ENCODE assay signal across 12 mouse cellular contexts in the genomic region with DNA sequence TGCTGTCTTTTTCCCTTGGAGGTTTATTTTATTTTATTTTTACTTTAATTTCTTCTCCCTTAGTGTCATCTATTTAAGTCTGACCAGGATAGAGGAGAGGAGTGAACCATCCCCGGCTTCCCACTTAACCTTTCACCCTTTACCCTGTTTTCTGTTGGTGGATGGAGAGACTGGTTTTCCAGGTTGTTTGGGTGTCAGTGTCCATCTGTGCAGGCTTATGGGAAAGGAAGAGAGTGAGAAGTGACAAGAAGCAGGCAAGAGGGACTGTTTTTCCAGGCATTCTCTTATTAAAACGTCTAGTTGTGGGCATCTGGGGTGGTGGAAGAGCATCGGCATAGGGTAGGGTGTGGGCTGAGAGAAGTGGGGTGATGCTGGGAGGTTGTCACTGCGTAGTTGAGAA.
DNase-seq lines count a peak whose midpoint lies in the region; ATAC-seq and TF ChIP-seq lines count a peak whose summit lies in the region.
"Had no signal": no experiment of that assay in that cellular context is flagged by ENCODE, and none has a peak within 500 bp of the region (broad histone marks: within the 10 kb centered on the region; RNA-seq: fewer than 3 reads in every experiment).

No protein-coding gene starts in this region.

- H3K9ac ChIP-seq in forebrain, embryonic 12.5 days, result no peak overlapping the region
- H3K9ac ChIP-seq in forebrain, embryonic 16.5 days (replicated peaks; ENCODE audit: low read depth, low read length), result no peak overlapping the region
- H3K9ac ChIP-seq in intestine, postnatal 0 days (ENCODE audit: low read depth, low read length), result no peak overlapping the region
- no peak overlapping the region for H3K9ac ChIP-seq in intestine, embryonic 15.5 days
- H3K9ac ChIP-seq in neural tube, embryonic 13.5 days, result no peak overlapping the region
- H3K9ac ChIP-seq in stomach, postnatal 0 days (ENCODE audit: low read length), result peak overlapping the region; percentile 50; the same call in 1 of the 2 replicates
- H3K9ac ChIP-seq: liver, embryonic 13.5 days had no signal

- TF ChIP-seq CTCF in intestine, postnatal 0 days (IDR thresholded peaks at IDR 0.05; ENCODE audit: low read depth), result no peak
- no peak for TF ChIP-seq CTCF in stomach, postnatal 0 days (IDR thresholded peaks at IDR 0.05; ENCODE audit: low read depth)

- 0 out of 2 replicates have a peak, but pooled peaks have one; percentile 9 for ATAC-seq in forebrain, embryonic 12.5 days (ENCODE audit: low FRiP score)
- ATAC-seq in forebrain, embryonic 16.5 days, result no peak
- ATAC-seq in intestine, postnatal 0 days, result no peak
- no peak for ATAC-seq in intestine, embryonic 15.5 days
- 0 out of 2 replicates have a peak, but pooled peaks have one; percentile 46 for ATAC-seq in neural tube, embryonic 13.5 days (ENCODE audit: low read depth)
- no peak for ATAC-seq in stomach, postnatal 0 days (ENCODE audit: low FRiP score, low TSS enrichment)
- ATAC-seq: intestine, embryonic 16.5 days had no signal

- no peak for DNase-seq in neural tube, embryonic 10.5 days (ENCODE audit: extremely low spot score, low spot score)
- no peak for DNase-seq in stomach, postnatal 0 days (ENCODE audit: low spot score)
- no peak for DNase-seq in right cerebral cortex, postnatal 4 days
- DNase-seq: liver, embryonic 13.5 days had no signal

- H3K9me3 ChIP-seq in forebrain, embryonic 12.5 days, result no peaks in the 10 kb centered on the region
- H3K9me3 ChIP-seq in forebrain, embryonic 16.5 days (ENCODE audit: control insufficient read depth, low read length), result no peaks in the 10 kb centered on the region
- no peaks in the 10 kb centered on the region for H3K9me3 ChIP-seq in intestine, postnatal 0 days (ENCODE audit: control insufficient read depth)
- H3K9me3 ChIP-seq in intestine, embryonic 15.5 days, result no peaks in the 10 kb centered on the region
- no peaks in the 10 kb centered on the region for H3K9me3 ChIP-seq in neural tube, embryonic 13.5 days
- no peaks in the 10 kb centered on the region for H3K9me3 ChIP-seq in stomach, postnatal 0 days (ENCODE audit: control insufficient read depth, low read length)
- H3K9me3 ChIP-seq: liver, embryonic 13.5 days had no signal

- no peaks in the 10 kb centered on the region for H3K4me1 ChIP-seq in forebrain, embryonic 12.5 days
- H3K4me1 ChIP-seq in forebrain, embryonic 16.5 days (replicated peaks; ENCODE audit: control insufficient read depth, insufficient read depth, low read length), result peaks cover 6% of the 10 kb centered on the region
- H3K4me1 ChIP-seq in intestine, postnatal 0 days (replicated peaks; ENCODE audit: control insufficient read depth, insufficient read depth, low read length), result peaks cover 3% of the 10 kb centered on the region
- H3K4me1 ChIP-seq in intestine, embryonic 15.5 days (replicated peaks), result no peaks in the 10 kb centered on the region
- H3K4me1 ChIP-seq in neural tube, embryonic 13.5 days (replicated peaks), result peaks cover 8% of the 10 kb centered on the region; the same call in 1 of the 2 replicates
- H3K4me1 ChIP-seq in stomach, postnatal 0 days (replicated peaks; ENCODE audit: control insufficient read depth, insufficient read depth), result no peaks in the 10 kb centered on the region
- H3K4me1 ChIP-seq: liver, embryonic 13.5 days had no signal

- no peaks in the 10 kb centered on the region for H3K27me3 ChIP-seq in forebrain, embryonic 12.5 days
- no peaks in the 10 kb centered on the region for H3K27me3 ChIP-seq in forebrain, embryonic 16.5 days (replicated peaks; ENCODE audit: control insufficient read depth, insufficient read depth, low read length)
- H3K27me3 ChIP-seq in intestine, postnatal 0 days (replicated peaks; ENCODE audit: control insufficient read depth, insufficient read depth, low read length), result no peaks in the 10 kb centered on the region
- no peaks in the 10 kb centered on the region for H3K27me3 ChIP-seq in intestine, embryonic 15.5 days (replicated peaks)
- H3K27me3 ChIP-seq in neural tube, embryonic 13.5 days, result no peaks in the 10 kb centered on the region
- no peaks in the 10 kb centered on the region for H3K27me3 ChIP-seq in stomach, postnatal 0 days (ENCODE audit: control insufficient read depth, insufficient read depth, low read length)
- H3K27me3 ChIP-seq: liver, embryonic 13.5 days had no signal

- no peaks in the 10 kb centered on the region for H3K36me3 ChIP-seq in forebrain, embryonic 12.5 days (replicated peaks)
- H3K36me3 ChIP-seq in forebrain, embryonic 16.5 days (ENCODE audit: control insufficient read depth, insufficient read depth), result no peaks in the 10 kb centered on the region
- no peaks in the 10 kb centered on the region for H3K36me3 ChIP-seq in intestine, postnatal 0 days (ENCODE audit: control insufficient read depth, insufficient read depth)
- no peaks in the 10 kb centered on the region for H3K36me3 ChIP-seq in intestine, embryonic 15.5 days
- H3K36me3 ChIP-seq in neural tube, embryonic 13.5 days, result no peaks in the 10 kb centered on the region
- H3K36me3 ChIP-seq in stomach, postnatal 0 days (ENCODE audit: control insufficient read depth, insufficient read depth, low read length), result no peaks in the 10 kb centered on the region
- H3K36me3 ChIP-seq: liver, embryonic 13.5 days had no signal

- no peak overlapping the region for H3K27ac ChIP-seq in forebrain, embryonic 12.5 days
- H3K27ac ChIP-seq in forebrain, embryonic 16.5 days (ENCODE audit: low read length), result no peak overlapping the region
- no peak overlapping the region for H3K27ac ChIP-seq in intestine, postnatal 0 days (ENCODE audit: low read depth, low read length)
- no peak overlapping the region for H3K27ac ChIP-seq in intestine, embryonic 15.5 days
- no peak overlapping the region for H3K27ac ChIP-seq in neural tube, embryonic 13.5 days (replicated peaks)
- H3K27ac ChIP-seq in stomach, postnatal 0 days (replicated peaks), result peak overlapping the region; percentile 65; the same call in 1 of the 2 replicates
- H3K27ac ChIP-seq: liver, embryonic 13.5 days; macrophage had no signal

- H3K4me2 ChIP-seq in forebrain, embryonic 12.5 days, result no peak overlapping the region
- H3K4me2 ChIP-seq in forebrain, embryonic 16.5 days (ENCODE audit: low read length), result no peak overlapping the region
- peak overlapping the region; percentile 50; the same call in 1 of the 2 replicates for H3K4me2 ChIP-seq in intestine, postnatal 0 days (replicated peaks; ENCODE audit: low read depth)
- H3K4me2 ChIP-seq in intestine, embryonic 15.5 days (replicated peaks), result no peak overlapping the region
- H3K4me2 ChIP-seq in neural tube, embryonic 13.5 days, result no peak overlapping the region
- H3K4me2 ChIP-seq in stomach, postnatal 0 days (replicated peaks; ENCODE audit: low read depth), result peak overlapping the region; percentile 46
- H3K4me2 ChIP-seq: liver, embryonic 13.5 days had no signal

- no peak overlapping the region for H3K4me3 ChIP-seq in forebrain, embryonic 12.5 days (replicated peaks)
- no peak overlapping the region for H3K4me3 ChIP-seq in forebrain, embryonic 16.5 days (replicated peaks; ENCODE audit: low read length)
- H3K4me3 ChIP-seq in intestine, postnatal 0 days (ENCODE audit: low read depth, low read length), result no peak overlapping the region
- H3K4me3 ChIP-seq in intestine, embryonic 15.5 days (replicated peaks), result no peak overlapping the region
- H3K4me3 ChIP-seq in neural tube, embryonic 13.5 days, result no peak overlapping the region
- H3K4me3 ChIP-seq in stomach, postnatal 0 days (ENCODE audit: low read depth, low read length), result no peak overlapping the region; the same call in 1 of the 2 replicates
- H3K4me3 ChIP-seq: erythroblast, embryonic 14.5 days; liver, embryonic 13.5 days had no signal

- WGBS in forebrain, embryonic 12.5 days, result 94% methylated on average over 4 of the region's 4 CpGs
- 81% methylated on average over 4 of the region's 4 CpGs for WGBS in forebrain, embryonic 16.5 days
- 72% methylated on average over 4 of the region's 4 CpGs for WGBS in intestine, postnatal 0 days
- WGBS in intestine, embryonic 15.5 days, result 68% methylated on average over 4 of the region's 4 CpGs
- 88% methylated on average over 4 of the region's 4 CpGs for WGBS in neural tube, embryonic 13.5 days
- WGBS in stomach, postnatal 0 days, result 67% methylated on average over 4 of the region's 4 CpGs

- no peak for TF ChIP-seq EP300 in stomach, postnatal 0 days (optimal IDR thresholded peaks at IDR 0.05)

Comparison
In these comparisons a context has a peak if more than half of its experiments do, and no peak if none do; other contexts are left out.
1. ATAC-seq: peak in forebrain, embryonic 12.5 days (single experiment) and neural tube, embryonic 13.5 days (single experiment); none in forebrain, embryonic 16.5 days (single experiment), intestine, postnatal 0 days (single experiment), intestine, embryonic 15.5 days (single experiment) and stomach, postnatal 0 days (single experiment).
2. H3K4me2 ChIP-seq: peak in intestine, postnatal 0 days (single experiment) and stomach, postnatal 0 days (single experiment); none in forebrain, embryonic 12.5 days (single experiment), forebrain, embryonic 16.5 days (single experiment), intestine, embryonic 15.5 days (single experiment) and neural tube, embryonic 13.5 days (single experiment).